Mouse (Mus musculus): ENCODE measurements around the gene Dzip1. TPM values are rescaled to one million over a fixed set of nuclear protein-coding genes. Genes with fewer than 3 reads are reported as not detected.

The Dzip1 gene
- 100 to 1,000 TPM; 137 to 145 TPM for total RNA-seq (2021)

DNA sequence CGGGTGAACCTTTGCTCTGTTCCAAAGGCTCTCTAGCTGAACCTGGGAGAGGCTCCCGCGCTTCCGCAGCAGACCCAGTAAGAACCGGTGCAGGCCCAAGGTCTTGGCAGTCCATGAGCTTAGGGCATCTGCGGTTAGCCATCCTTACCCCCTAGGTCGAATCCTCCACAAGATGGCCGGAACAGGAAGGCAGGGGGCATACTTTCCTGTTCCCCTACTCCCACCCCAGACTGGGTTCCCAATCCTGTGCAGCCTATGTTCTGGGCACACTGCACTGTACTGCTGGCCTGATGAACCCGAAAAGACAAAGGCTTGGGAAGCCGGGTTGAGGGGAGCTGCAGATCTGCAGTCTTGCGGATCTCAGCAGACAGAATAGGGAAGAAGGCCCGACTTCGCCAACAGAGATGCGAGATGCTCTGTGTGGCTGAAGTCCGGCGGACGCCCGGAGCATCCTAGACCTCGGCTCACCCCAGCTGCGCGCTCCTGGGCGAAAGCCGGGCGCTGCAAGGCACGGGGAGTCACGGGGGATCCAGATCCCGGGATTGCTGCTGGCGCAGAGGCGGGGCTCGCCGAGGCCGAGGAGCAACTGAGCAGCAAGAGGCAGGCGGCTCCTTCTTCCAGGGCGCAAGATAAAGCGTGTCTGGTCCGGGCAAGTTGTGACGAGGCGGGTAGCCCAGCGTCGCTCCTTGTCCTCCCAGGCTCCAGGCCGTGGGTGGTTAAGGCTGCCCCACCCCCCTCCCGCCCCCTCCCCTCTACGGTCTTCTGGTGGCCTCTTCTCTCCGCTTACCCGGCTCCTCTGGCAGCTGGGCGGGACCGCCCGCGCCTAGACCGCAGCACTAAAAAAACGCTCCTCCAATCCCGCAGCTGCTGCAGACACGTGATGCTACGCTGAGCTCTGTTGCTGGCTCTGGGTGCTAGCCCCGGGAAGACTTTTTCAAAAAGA is at the start of gene Dzip1:
TSS of gene Dzip1 (minus strand) at position 788 of the 943 bp plus-strand sequence.
- intact Hi-C loops (cut with DNase I) = no loop called here
- peak; percentile 82 to 84 for DNase-seq (ENCODE audit: extremely low spot score in 1 of 2, low spot score in 2 of 2)

DNA sequence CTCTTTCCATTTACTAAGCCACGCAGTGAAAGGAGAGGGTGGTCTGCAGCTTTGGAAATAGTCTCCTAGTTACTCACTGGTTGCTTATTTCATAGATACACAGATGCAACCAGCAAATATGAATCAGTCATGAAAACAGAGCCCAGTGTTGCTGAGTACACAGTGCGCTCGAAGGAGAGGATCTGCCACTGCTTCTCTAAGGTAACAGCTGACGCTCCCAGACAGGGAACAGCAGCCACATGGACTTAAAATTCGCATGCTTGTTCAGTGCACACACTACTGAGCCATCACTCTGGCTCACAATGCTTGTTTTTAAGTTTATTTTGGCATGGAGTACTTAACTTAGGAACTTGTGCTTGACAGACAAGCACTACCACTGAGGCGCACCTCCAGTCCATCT is 47.0 kb upstream of the Dzip1 start:
- DNase-seq (ENCODE audit: extremely low spot score in 1 of 2, low spot score in 2 of 2) = no peak
- intact Hi-C loops (cut with DNase I) = no loop called here

DNA sequence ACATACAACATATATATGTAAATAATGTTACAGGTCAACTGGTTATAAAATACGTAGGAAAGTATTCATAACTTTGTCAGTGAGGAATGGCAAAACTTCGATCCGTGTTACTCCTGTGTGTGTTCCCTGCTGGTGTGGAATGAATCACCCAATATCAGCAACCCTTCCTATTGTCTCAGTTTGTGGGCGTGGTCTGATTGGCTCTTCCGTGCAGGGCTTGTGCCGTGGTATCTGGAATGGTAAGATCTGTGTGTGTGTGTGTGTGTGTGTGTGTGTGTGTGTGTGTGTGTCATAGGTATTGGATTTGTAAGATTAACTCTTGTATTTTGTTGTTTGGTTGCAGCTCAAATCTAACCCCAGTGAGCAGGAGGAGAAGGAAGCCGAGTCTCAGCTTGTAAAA is 42.4 kb upstream of the Dzip1 start:
- no peak for DNase-seq (ENCODE audit: extremely low spot score in 1 of 2, low spot score in 2 of 2)
- intact Hi-C loops (cut with DNase I) = no loop called here

DNA sequence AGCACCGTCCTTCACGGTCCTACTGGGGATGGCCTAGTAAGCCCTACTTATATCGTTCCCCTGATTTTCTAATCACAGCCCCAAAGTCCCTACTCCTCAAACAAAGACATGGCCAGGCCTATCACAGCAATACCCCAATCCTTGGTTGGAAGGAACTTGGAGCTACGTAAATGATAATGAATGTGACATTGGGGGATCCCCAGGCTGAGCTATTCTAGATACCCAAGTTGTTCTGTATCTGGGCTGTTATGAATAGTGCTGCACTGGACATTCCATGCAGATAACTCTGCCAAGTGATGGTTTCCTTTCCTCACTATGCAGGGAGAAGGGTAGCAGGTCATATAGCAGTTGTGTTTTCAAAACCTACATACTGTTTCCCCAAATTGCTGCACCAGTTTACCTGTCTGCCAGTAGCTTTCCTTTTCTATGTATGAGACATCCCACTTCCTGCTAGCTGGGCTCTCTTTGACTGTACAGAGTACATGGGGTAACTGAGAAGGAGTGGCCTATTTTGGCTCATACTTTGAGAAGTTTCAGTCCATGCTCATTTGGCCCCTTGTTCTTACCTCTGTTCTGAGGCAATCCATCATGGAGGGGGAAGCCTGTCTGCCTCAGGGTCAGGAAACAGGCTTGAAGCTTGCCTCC is 40.2 kb upstream of the Dzip1 start:
- intact Hi-C loops (cut with DNase I) = no loop called here
- DNase-seq (ENCODE audit: extremely low spot score in 1 of 2, low spot score in 2 of 2) = no peak

DNA sequence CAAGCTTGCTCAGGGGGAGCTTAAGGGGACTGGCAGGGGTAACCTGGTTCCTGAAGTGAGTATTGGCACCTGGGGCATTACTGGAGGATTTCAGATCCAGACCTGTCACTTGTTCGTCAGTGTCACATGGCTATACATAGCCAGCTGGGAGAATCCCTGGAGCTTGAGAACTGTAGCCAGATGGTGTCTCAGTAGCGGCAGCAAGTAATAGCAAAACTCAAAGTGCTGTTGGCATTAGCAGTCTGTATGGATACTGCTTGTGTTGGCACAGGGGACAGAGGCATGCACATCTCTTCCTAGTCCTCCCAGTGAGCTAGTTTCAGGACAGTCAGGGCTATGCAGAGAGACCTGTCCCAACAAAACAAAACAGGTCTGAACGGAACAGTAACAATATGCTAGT is 32.8 kb upstream of the Dzip1 start:
- intact Hi-C loops (cut with DNase I) = no loop called here
- no peak for DNase-seq (ENCODE audit: extremely low spot score in 1 of 2, low spot score in 2 of 2)

DNA sequence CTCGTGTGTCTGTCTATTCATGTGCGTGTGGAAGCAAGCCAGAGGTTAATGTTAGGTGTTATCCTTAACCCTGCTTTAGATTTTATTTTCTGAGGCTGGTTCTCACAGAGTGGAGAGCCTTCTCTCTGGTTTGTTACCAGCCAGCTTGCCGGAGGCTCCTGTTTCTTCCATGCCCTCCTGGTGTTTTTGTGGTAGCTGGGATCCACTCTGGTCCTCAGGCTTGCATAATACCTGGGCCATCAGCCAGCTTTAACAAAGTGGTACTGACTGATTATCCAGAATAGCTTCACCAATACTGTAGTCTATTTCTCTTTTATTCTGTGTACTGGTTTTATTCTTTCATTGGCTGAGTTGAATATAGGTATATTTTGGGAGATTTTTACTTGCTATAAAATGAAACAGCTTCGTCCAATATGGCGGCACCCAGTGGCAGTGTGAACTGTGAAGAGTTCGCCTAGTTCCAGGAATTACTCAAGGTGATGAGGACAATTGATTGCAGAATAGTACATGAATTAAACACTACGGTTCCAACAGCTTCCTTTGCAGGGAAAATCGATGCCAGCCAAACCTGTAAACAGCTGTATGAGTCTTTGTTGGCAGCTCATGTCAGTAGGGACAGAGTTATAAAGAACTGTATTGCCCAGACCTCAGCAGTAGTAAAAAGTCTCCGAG is 26.8 kb upstream of the Dzip1 start:
- DNase-seq (ENCODE audit: extremely low spot score in 1 of 2, low spot score in 2 of 2) = no peak
- intact Hi-C loops (cut with DNase I) = no loop called here

DNA sequence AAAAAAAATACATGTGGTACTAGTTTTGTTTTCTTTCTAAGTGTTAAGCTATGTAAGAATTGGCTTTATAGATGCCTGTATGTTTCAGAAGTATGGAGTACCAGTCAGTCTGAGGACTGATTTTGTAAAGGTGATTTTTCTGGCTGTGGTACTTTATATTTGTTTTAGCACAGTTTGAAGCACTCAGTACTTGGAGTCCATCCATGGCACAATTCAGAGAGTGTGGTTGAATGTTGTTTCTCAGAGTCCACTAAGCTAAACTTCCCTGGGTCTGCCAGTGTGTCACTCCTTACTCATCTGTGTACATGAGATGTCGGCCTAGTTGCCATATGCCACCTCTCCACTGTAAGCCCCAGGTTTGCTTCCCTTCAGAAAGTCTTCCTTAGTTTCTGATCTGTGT is 23.6 kb upstream of the Dzip1 start:
- DNase-seq (ENCODE audit: extremely low spot score in 1 of 2, low spot score in 2 of 2) = no peak
- intact Hi-C loops (cut with DNase I) = no loop called here

DNA sequence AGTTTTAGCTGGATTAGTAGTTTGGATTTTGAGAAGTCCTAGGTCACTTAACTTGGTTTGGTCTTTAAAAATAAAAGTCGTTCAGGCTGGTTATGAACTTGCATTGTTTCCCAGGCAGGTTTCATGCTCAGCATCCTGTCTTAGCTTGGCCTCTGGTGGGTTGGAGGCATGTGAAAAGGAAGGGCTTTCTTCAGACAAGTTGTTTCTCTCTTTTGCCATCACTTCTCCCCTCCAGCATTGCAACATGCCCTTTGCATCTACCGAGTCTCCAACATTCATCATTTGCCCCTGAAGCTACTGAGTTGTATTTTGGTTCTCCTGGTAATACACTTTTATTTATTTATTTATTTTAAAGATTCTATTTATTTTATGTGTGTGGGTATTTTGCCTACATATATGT is 19.4 kb upstream of the Dzip1 start:
- intact Hi-C loops (cut with DNase I) = no loop called here
- DNase-seq (ENCODE audit: extremely low spot score in 1 of 2, low spot score in 2 of 2) = no peak

DNA sequence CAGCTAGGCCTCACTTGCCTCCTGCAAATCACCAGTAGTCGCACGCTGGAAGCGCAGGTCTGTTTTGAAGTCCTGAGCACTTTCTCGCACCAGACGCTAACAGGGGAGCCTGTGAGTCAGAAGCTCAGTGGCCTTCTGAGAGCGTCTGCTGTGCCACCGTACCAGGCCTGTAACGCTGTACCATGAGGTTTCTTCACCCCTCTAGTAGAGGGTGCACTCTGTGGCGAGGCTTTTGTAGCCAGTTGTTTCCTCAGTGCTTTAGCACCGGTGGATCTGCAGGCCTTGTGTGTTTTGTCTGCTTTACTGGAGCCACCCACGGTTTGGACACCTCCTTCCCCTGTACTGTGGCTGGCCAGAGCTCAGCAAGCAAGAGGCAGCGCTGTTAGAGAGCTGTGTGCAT is 16.8 kb upstream of the Dzip1 start:
- no peak for DNase-seq (ENCODE audit: extremely low spot score in 1 of 2, low spot score in 2 of 2)
- intact Hi-C loops (cut with DNase I) = no loop called here

DNA sequence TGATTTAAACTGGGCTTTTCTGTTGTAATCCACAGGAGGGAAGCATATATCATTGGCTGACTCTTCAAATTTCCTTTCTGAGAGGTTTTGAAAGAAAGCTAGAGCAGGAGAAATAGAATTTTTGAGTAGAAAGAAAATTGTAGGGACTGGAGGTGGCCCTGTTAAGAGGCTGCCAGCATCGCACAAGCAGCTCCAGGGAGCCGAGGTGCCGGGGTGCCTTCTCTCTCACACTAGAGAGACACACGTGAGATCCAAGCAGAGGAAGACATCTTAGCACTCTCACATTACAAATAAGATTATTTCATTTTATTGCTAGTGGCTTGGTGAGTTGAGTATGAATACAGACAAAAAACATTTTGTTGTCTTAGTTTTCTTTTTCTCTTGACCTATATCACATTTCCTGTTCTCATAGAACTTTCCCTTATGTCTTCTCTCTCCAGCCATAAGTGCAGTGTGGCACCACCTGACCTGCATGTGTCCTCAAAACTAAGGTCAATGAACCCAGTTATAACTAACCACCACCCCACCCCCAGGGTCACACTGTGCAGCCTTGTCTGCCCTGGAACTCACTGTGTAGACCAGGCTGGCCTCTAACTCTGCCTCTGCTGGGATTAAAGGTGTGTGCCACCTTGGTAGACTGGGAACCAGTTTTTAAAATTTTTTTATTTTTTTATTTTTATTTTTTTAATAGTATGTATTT is 15.7 kb upstream of the Dzip1 start:
- DNase-seq (ENCODE audit: extremely low spot score in 1 of 2, low spot score in 2 of 2) = no peak
- intact Hi-C loops (cut with DNase I) = no loop called here

DNA sequence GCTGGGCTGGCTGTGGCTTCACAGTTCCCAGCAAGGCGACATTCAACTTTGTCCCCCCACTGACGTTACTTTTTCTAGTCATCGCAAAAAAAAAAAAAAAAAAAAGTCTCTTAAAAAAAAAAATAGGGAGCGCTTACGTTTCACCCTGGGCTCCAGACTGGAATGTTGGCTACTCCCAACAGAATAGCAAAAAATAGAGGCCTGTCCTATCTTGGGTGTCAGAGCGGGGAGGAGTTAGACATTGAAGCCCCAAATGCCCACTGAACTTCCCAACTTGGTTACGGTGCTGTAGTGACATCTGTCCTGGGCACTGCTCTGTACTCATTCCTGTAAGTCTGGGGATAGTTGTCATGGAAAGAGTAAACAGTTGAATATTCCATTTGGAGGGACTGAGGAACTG is 13.3 kb upstream of the Dzip1 start:
- intact Hi-C loops (cut with DNase I) = no loop called here
- no peak for DNase-seq (ENCODE audit: extremely low spot score in 1 of 2, low spot score in 2 of 2)

DNA sequence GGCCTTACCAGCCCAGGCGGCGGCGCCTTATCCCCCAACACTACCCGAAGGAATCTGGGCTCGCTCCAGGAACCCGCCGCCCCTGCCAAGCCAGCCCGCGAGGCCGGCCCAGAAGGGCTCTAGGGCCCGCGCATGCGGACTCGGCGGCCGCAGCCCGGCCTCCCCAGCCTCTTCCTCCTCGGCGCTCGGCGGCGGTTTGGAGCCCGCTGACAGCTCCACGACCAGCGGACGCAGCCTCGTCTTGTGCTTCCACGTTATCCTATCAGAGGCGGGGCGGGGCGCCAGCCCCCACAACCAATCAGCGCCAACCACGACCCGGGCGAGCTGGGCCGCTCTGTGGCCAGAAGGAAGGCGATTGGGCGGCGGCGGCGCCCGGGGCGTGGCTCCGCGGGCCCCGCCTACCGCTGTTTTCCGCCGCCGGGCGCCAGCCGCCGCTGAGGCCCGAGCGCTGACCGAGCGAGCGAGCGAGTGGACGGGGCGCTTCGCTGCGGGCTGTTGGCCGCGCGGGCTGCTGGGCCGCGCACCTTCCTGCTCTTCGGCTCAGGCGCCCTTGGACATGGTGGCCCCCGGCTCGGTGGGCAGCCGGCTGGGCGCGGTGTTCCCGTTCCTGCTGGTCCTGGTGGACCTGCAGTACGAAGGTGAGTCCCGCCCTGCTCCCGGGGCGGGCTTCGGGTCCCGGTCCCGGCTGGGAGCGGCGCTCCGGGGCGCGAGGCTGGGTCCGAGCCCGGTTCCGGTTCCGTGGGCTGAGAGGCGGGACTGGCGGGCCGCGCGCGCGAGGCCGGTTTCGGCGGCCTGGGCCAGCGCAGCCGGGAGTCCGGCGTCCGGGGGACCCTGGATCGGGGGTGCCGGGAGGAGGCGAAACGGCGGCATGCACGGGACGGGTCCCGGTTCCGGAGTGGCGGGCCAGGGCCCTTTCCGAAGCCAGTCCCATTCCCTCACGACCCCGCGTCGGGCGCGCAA is 12.6 kb upstream of the Dzip1 start, which contains the start of gene Dnajc3:
TSS of gene Dnajc3 (plus strand) at position 444 of the 960 bp plus-strand sequence.
- intact Hi-C loops (cut with DNase I) = loop anchor here (1.0 kb wide), 1 partner anchor 15 kb away; no protein-coding TSS in a partner anchor
- peak; percentile 100 for DNase-seq (ENCODE audit: extremely low spot score in 1 of 2, low spot score in 2 of 2)

DNA sequence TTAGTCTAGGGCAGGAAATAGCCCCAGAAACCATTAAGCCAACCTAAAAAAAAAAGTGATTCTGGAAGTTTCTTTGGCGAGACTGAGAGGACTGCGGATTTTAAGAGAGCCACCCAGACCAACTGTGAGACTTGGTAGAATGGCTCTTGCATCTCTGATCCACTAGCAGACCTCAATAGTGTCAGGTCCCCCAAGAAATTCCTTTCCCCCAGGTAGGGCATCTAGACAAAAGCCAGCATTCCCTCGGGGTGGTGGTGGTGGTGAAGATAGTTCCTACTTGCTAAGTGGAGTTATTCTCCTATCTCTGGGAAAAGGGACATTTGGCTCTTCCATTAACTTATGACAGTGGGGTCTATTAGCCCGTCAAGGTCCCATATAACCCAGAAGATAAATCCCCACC is 11.7 kb upstream of the Dzip1 start:
- intact Hi-C loops (cut with DNase I) = loop anchor here (1.0 kb wide), 1 partner anchor 14 kb away; no protein-coding TSS in a partner anchor
- DNase-seq (ENCODE audit: extremely low spot score in 1 of 2, low spot score in 2 of 2) = no peak

DNA sequence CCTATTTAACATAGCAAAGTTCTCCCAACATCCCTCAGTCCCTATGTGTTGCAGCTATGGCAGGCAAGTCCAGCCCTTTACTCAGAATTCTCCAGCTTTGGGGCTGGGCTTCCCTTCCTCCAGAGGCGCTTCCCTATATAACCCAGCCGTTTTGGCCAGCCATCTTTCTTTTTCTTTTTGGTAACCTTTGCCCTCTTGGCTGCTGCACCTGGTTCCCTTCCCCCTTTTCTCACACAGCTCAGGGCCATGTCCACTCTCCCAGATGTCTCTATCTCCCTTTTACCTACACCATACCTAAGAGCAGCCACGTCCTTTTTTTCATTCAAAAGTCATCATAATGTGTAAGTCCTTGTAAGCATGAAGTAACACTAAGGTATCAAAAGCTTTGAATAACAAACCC is 11.0 kb upstream of the Dzip1 start:
- DNase-seq (ENCODE audit: extremely low spot score in 1 of 2, low spot score in 2 of 2) = no peak
- intact Hi-C loops (cut with DNase I) = no loop called here

DNA sequence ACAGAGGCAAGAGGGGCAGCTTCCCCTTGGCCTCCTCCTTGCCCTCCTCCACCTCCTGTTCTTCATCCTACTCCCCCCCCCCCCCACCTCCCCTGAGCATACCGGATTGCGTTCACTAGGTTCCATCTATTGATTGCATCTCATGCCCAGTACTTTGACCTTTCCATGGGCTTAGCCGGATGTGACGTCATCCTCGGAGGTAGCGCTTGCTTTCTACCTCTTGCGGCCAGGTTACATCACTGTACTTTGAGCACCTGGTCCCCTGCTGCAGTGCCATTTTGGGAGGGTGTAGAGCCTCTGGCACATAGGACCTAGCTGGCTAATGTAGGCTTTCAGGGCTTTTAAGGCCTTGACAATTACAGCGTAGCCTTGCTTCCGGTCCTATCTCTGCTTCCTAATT is 9.4 kb upstream of the Dzip1 start:
- no peak for DNase-seq (ENCODE audit: extremely low spot score in 1 of 2, low spot score in 2 of 2)
- intact Hi-C loops (cut with DNase I) = no loop called here

DNA sequence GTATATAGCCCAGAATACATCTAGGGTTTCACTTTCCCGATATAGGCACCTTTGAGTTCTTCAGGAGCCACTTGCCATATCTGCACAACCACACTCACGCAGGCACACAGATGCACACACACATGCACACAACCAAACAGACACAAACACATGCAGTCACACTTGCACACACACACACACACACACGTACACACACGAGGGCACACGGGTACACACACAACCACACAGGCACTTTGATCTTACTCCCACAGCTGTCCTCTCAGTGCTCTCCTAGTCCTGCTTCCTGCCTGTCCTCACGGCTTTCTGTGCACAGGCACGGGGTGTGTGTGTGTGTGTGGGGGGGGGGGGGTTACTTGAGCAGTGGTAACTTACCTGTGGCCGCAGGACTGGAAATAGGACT is 7.7 kb upstream of the Dzip1 start:
- intact Hi-C loops (cut with DNase I) = no loop called here

DNA sequence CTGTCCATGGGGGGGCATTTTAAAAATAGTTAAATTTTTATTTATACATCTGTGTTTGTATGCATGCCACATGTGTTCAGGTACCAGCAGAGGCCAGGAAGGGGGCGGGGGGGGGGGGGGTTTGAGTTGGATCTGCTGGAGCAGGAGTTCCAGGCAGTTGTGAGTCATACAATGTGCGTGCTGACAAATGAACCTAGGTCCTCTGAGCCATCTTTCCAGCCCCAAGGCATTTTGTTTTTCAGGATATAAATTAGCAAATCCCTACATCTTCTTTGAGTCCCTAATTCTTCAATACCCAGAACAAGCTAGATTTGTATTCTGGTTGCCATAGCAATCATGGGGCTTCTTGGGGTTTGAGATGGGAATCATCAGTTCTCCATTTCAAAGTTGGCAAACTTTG is 5.9 kb upstream of the Dzip1 start:
- DNase-seq (ENCODE audit: extremely low spot score in 1 of 2, low spot score in 2 of 2) = no peak
- intact Hi-C loops (cut with DNase I) = no loop called here

More for the DNA sequence above, 7.7 kb upstream of the Dzip1 start:
- no peak for DNase-seq (ENCODE audit: extremely low spot score in 1 of 2, low spot score in 2 of 2)

DNA sequence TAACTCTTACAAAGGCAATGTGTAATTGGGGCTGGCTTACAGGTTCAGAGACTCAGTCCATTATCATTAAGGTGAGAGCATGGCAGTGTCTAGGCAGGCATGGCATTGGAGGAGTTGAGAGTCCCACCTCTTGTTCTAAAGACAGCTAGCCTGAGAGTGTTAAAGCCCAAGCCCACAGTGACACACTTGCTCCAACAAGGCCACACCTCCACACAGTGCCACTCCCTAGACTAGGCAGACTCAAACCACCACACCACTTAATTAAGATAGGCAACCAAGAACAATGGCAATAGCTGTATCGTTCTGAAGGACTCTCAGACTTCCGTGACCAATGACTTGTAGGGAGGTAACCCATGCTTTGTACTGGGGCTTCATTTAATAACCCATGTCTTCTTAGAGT is 5.5 kb upstream of the Dzip1 start:
- intact Hi-C loops (cut with DNase I) = no loop called here
- no peak for DNase-seq (ENCODE audit: extremely low spot score in 1 of 2, low spot score in 2 of 2)
